Mouse (Mus musculus) left cerebral cortex, adult 9 months (tissue): ENCODE measurements at regions not wholly inside any gene's neighbourhood (a gene's known extent, or its start where the extent isn't known, plus 50 kb on each side); places are given as distances from the start of the nearest gene placed in this dataset.

ENCODE experiments used
- DNase-seq, 2 experiments: peaks; one replicate each; pipeline ENCODE4 v3.0.0; 2022; ENCODE audit warnings: low spot score in 2 of 2

DNA sequence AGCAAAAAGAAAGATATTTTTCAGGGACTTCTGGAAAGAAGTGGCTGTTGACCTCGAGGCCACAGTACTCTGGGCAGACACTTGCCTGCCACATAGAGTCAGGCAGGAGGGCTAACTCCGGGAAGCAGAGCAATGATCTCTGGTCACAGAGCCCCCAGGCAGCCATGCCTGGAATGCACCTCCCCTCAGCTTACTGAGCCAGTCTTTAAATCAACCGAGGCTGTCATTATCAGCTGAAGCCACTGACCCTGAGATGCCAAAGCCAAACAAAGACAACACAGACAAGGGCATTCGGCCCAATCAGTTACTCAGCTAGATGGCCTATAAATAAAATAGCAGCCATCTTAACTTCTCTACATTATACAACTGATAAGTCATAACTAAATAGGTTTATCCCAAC is 52.2 kb upstream of the Foxo6 start:
- no peak for DNase-seq

DNA sequence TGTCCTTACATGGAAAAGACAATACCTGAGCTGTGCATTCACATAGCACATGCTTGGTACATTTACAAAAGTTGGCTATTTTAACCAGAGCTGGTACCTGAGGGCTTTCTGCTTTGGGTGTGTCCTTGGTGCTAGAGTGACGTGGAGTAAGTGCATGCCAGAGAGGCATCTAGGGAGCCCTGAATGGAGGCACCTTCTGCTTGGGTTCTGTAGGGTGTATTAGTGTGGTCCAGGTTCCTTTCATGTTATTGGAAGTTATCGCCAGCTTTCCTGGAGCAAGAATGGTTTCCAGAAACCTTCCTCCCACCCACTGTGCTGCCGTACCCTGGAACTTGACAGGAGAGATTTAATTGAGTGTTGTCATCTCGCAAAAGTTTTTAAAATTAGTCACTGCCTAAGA is 53.5 kb upstream of the Foxo6 start:
- no peak for DNase-seq

DNA sequence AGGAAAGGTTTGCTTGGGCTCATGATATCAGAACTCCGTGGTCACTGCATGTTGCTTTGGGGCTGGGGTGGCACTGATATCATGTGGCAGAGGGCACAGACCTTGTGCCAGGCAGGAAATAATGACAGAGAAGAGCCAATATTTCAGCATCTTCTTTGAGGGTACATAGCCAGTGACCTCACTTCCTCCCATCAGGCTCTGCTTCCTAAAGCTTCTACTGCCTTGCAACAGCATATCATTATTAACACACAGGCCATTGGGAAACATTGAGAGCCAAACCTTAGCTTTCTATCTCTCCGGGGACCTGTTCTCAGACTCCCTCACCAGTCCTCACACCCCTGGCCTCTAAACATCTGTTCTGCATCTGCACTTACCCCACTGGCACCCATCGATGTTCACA is 54.8 kb upstream of the Foxo6 start:
- no peak for DNase-seq

DNA sequence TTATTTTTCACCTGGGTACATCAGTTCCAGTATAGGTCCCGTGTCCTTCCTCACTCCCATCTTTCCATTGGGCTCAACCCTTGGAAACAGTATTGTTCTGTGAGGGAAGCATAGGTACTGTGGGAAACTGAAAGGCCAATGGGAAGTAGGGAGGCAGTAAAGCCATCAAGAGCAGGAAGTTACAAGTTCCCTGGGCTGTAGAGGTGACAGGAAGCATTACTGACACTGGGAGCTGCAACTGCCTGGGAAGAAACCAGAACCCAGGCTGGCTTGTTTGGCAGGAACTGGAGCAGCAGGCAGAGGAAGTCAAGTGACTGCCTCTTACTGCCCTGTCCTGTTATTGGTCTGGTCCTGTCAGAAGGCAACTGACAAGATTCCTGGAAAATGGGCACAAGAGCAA is 55.5 kb upstream of the Foxo6 start:
- no peak for DNase-seq

DNA sequence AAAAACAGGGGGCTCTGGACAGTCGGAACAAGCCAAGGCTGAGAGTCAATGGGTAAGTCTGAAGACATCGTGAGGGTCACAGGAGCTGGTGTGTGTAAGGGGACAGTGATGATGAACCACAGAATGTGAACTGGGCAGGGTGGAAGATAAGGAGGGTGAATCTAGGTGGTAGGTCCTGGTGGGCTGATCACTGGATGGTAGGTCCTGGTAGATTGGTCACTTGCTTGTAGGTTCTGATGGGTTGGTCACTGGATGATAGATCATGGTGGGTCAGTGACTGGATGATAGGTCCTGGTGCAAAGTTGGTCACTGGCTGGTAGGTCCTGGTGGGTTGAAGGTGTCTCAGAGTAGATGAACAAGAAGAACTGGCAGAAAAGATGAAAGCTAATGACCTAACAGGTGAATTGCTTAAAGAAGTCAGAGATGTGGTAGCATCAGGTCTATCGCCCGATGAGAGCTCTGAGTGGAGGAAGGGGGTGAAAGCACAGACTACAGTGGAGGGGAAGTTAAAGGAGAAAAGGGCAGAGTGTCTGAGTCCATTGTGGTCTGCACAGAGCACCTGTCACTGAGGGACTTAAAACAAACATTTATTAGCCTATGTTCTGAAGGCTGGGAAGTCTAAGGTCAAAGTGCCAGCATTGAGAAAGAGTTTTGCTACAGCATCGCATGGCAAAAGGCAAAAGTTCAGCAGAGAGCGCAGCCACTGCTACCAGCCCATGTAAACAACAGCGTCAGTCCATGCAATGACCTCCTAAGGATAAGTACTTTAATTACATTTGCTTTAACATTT is 58.7 kb upstream of the Foxo6 start:
- DNase-seq: no peak

DNA sequence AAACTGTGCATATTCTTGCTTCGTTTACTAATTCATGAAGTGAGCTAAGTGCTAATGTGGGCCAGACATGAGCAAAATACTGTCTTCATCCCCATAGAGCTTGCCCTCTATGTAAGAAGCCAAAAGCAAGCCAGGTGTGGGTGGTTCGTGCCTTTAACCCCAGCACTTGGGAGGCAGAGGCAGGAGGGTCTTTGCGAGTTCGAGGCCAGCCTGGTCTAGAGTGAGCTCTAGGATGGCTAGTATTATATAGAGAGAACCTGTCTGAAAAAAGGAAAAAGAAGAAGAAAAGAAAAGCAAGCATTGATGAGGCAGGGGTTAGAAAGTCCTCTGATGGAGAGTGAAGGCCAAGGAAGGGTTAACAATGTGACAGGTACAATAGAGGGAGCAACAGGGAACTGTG is 55.2 kb upstream of the Scmh1 start:
- no peak for DNase-seq

DNA sequence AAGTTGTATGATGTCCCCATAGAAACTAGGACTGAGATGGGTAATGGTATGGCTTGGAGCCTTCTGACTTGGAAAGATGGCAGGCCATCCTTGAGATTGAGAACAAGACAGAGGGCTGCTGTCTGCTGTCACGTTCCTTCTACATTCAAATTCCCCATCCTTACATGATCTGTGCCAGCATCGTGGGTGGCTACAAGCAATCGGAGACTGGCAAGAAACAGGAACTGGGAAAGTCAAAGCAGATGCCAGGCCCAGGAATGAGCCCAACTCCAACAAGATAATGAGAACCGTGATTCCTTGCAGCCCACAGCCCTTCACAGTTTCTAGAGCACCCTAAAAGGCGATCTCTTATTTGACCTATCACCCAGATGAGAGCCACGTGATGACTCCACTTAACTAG is 51.3 kb upstream of the Scmh1 start:
- DNase-seq: peak in 1 of 2 experiments; percentile 53
